Mouse (Mus musculus): ENCODE measurements at regions not wholly inside any gene's neighbourhood (a gene's known extent, or its start where the extent isn't known, plus 50 kb on each side); places are given as distances from the start of the nearest gene placed in this dataset.

- no peak for DNase-seq (ENCODE audit: low spot score)
- Histone ChIP-seq H3K4me1 (ENCODE audit: control insufficient read depth, insufficient read depth, low read length) (no peaks in the 10 kb centered on the region), H3K9me3 (ENCODE audit: control insufficient read depth, low read length) (no peaks in the 10 kb centered on the region), H3K36me3 (ENCODE audit: control insufficient read depth, insufficient read depth, low read length) (no peaks in the 10 kb centered on the region), H3K27ac (replicated peaks; ENCODE audit: low read depth, low read length) (no peak overlapping the region), H3K4me3 (replicated peaks; ENCODE audit: low read length) (no peak overlapping the region), H3K9ac (ENCODE audit: low read depth, low read length, severe bottlenecking) (no peak overlapping the region), H3K4me2 (replicated peaks; ENCODE audit: low read depth, low read length, severe bottlenecking) (no peak overlapping the region), H3K27me3 (ENCODE audit: control insufficient read depth, insufficient read depth, low read length) (no peaks in the 10 kb centered on the region)
- WGBS = 70% methylated on average over 4 of the region's 4 CpGs
- ATAC-seq (ENCODE audit: low FRiP score, low read depth) = no peak
- TF ChIP-seq POLR2A (IDR thresholded peaks at IDR 0.05; ENCODE audit: borderline replicate concordance, extremely low read depth, insufficient read depth, insufficient read length) = no peak
Observed at GRCm38 (mm10) chr5:126547841-126548240, 693.8 kb upstream of the Tmem132c start.

GRCm38 (mm10) chr5:126551676-126552075 lies 689.9 kb upstream of the Tmem132c start:
- Histone ChIP-seq H3K9ac (ENCODE audit: low read depth, low read length, severe bottlenecking) (no peak overlapping the region), H3K27me3 (ENCODE audit: control insufficient read depth, insufficient read depth, low read length) (no peaks in the 10 kb centered on the region), H3K36me3 (ENCODE audit: control insufficient read depth, insufficient read depth, low read length) (no peaks in the 10 kb centered on the region), H3K27ac (replicated peaks; ENCODE audit: low read depth, low read length) (no peak overlapping the region), H3K4me2 (replicated peaks; ENCODE audit: low read depth, low read length, severe bottlenecking) (no peak overlapping the region), H3K9me3 (ENCODE audit: control insufficient read depth, low read length) (no peaks in the 10 kb centered on the region), H3K4me3 (replicated peaks; ENCODE audit: low read length) (no peak overlapping the region), H3K4me1 (ENCODE audit: control insufficient read depth, insufficient read depth, low read length) (no peaks in the 10 kb centered on the region)
- DNase-seq (ENCODE audit: low spot score) = no peak
- TF ChIP-seq POLR2A (IDR thresholded peaks at IDR 0.05; ENCODE audit: borderline replicate concordance, extremely low read depth, insufficient read depth, insufficient read length) = no peak
- ATAC-seq (ENCODE audit: low FRiP score, low read depth) = no peak
- WGBS = 72% methylated on average over 3 of the region's 3 CpGs

GRCm38 (mm10) chr5:126559011-126559410 lies 682.6 kb upstream of the Tmem132c start:
- ATAC-seq (ENCODE audit: low FRiP score, low read depth) (no peak), DNase-seq (ENCODE audit: low spot score) (no peak)

GRCm38 (mm10) chr5:126565817-126566216 lies 675.8 kb upstream of the Tmem132c start:
- no peak for TF ChIP-seq POLR2A (IDR thresholded peaks at IDR 0.05; ENCODE audit: borderline replicate concordance, extremely low read depth, insufficient read depth, insufficient read length)
- Histone ChIP-seq H3K27ac (replicated peaks; ENCODE audit: low read depth, low read length) (no peak overlapping the region), H3K36me3 (ENCODE audit: control insufficient read depth, insufficient read depth, low read length) (no peaks in the 10 kb centered on the region), H3K9me3 (ENCODE audit: control insufficient read depth, low read length) (no peaks in the 10 kb centered on the region), H3K9ac (ENCODE audit: low read depth, low read length, severe bottlenecking) (no peak overlapping the region), H3K27me3 (ENCODE audit: control insufficient read depth, insufficient read depth, low read length) (no peaks in the 10 kb centered on the region), H3K4me1 (ENCODE audit: control insufficient read depth, insufficient read depth, low read length) (no peaks in the 10 kb centered on the region), H3K4me2 (replicated peaks; ENCODE audit: low read depth, low read length, severe bottlenecking) (no peak overlapping the region), H3K4me3 (replicated peaks; ENCODE audit: low read length) (no peak overlapping the region)
- ATAC-seq (ENCODE audit: low FRiP score, low read depth) (no peak), DNase-seq (ENCODE audit: low spot score) (no peak)
- WGBS = 80% methylated on average over 2 of the region's 2 CpGs

More at GRCm38 (mm10) chr5:126559011-126559410, 682.6 kb upstream of the Tmem132c start:
- Histone ChIP-seq H3K4me1 (ENCODE audit: control insufficient read depth, insufficient read depth, low read length) (no peaks in the 10 kb centered on the region), H3K27me3 (ENCODE audit: control insufficient read depth, insufficient read depth, low read length) (no peaks in the 10 kb centered on the region), H3K36me3 (ENCODE audit: control insufficient read depth, insufficient read depth, low read length) (no peaks in the 10 kb centered on the region), H3K4me2 (replicated peaks; ENCODE audit: low read depth, low read length, severe bottlenecking) (no peak overlapping the region), H3K9me3 (ENCODE audit: control insufficient read depth, low read length) (no peaks in the 10 kb centered on the region), H3K27ac (replicated peaks; ENCODE audit: low read depth, low read length) (no peak overlapping the region), H3K9ac (ENCODE audit: low read depth, low read length, severe bottlenecking) (no peak overlapping the region), H3K4me3 (replicated peaks; ENCODE audit: low read length) (no peak overlapping the region)
- no peak for TF ChIP-seq POLR2A (IDR thresholded peaks at IDR 0.05; ENCODE audit: borderline replicate concordance, extremely low read depth, insufficient read depth, insufficient read length)
- 31% methylated on average over 4 of the region's 4 CpGs for WGBS

GRCm38 (mm10) chr5:126566226-126566625 lies 675.4 kb upstream of the Tmem132c start:
- no peak overlapping the region for H3K4me3 ChIP-seq (replicated peaks; ENCODE audit: low read length)
- H3K4me2 ChIP-seq (replicated peaks; ENCODE audit: low read depth, low read length, severe bottlenecking) = no peak overlapping the region
- WGBS = 84% methylated on average over 6 of the region's 6 CpGs
- ATAC-seq (ENCODE audit: low FRiP score, low read depth) = no peak
- H3K9ac ChIP-seq (ENCODE audit: low read depth, low read length, severe bottlenecking) = no peak overlapping the region
- no peak for DNase-seq (ENCODE audit: low spot score)
- no peaks in the 10 kb centered on the region for H3K9me3 ChIP-seq (ENCODE audit: control insufficient read depth, low read length)
- H3K4me1 ChIP-seq (ENCODE audit: control insufficient read depth, insufficient read depth, low read length) = no peaks in the 10 kb centered on the region
- H3K27me3 ChIP-seq (ENCODE audit: control insufficient read depth, insufficient read depth, low read length) = no peaks in the 10 kb centered on the region
- no peak for TF ChIP-seq POLR2A (IDR thresholded peaks at IDR 0.05; ENCODE audit: borderline replicate concordance, extremely low read depth, insufficient read depth, insufficient read length)
- no peaks in the 10 kb centered on the region for H3K36me3 ChIP-seq (ENCODE audit: control insufficient read depth, insufficient read depth, low read length)
- H3K27ac ChIP-seq (replicated peaks; ENCODE audit: low read depth, low read length) = no peak overlapping the region

GRCm38 (mm10) chr5:126573766-126574165 lies 667.8 kb upstream of the Tmem132c start:
- Histone ChIP-seq H3K4me1 (ENCODE audit: control insufficient read depth, insufficient read depth, low read length) (no peaks in the 10 kb centered on the region), H3K36me3 (ENCODE audit: control insufficient read depth, insufficient read depth, low read length) (no peaks in the 10 kb centered on the region), H3K4me3 (replicated peaks; ENCODE audit: low read length) (no peak overlapping the region), H3K9ac (ENCODE audit: low read depth, low read length, severe bottlenecking) (no peak overlapping the region), H3K4me2 (replicated peaks; ENCODE audit: low read depth, low read length, severe bottlenecking) (no peak overlapping the region), H3K9me3 (ENCODE audit: control insufficient read depth, low read length) (no peaks in the 10 kb centered on the region), H3K27me3 (ENCODE audit: control insufficient read depth, insufficient read depth, low read length) (no peaks in the 10 kb centered on the region), H3K27ac (replicated peaks; ENCODE audit: low read depth, low read length) (no peak overlapping the region)
- DNase-seq (ENCODE audit: low spot score) = no peak
- no peak for TF ChIP-seq POLR2A (IDR thresholded peaks at IDR 0.05; ENCODE audit: borderline replicate concordance, extremely low read depth, insufficient read depth, insufficient read length)
- no peak for ATAC-seq (ENCODE audit: low FRiP score, low read depth)
- WGBS = 82% methylated on average over 2 of the region's 2 CpGs

Data from limb, embryonic 14.5 days (tissue).